Mouse (Mus musculus) thymus, adult 2 months (tissue): ENCODE measurements around the gene Slc52a3.

ENCODE experiments used
- CTCF ChIP-seq: fragments of 200-500 bp; IDR thresholded peaks from 2 replicates; pipeline ENCODE4 v1.5.1; 2012; ENCODE audit warnings: mild to moderate bottlenecking, control low read depth, low read length, moderate library complexity, borderline replicate concordance; ENCODE audit not compliant: control insufficient read depth, poor library complexity, insufficient read depth; ENCODE audit errors: extremely low read depth
- POLR2A ChIP-seq: fragments of 200-500 bp; IDR thresholded peaks from 2 replicates; pipeline ENCODE4 v1.6.1; 2012; ENCODE audit warnings: mild to moderate bottlenecking, low read length, control low read depth, moderate library complexity; ENCODE audit not compliant: control insufficient read depth, poor library complexity, insufficient read depth; ENCODE audit errors: extremely low read depth

- TF ChIP-seq CTCF (no peak), POLR2A (no peak)
These were observed 9.4 kb upstream of the Slc52a3 start for GRCm38 (mm10) chr2:151986958-151987357.
